Mouse (Mus musculus) thymus, adult 2 months (tissue): ENCODE data around the gene Taf1b. TPM values are rescaled to one million over a fixed set of nuclear protein-coding genes. Genes with fewer than 3 reads are reported as not detected.
"Not testable (repeated sequence)": the region's sequence is repeated elsewhere in the genome, so short reads cannot be mapped to it uniquely, and the experiment has no call there.

Experiments used
- DNase-seq: peaks from one replicate; pipeline ENCODE4 v3.0.0; 2021
- H3K27ac ChIP-seq: fragments of 200-500 bp; 2 replicates; pipeline ENCODE4 v1.5.1; 2012; ENCODE audit warnings: low read length, control low read depth; ENCODE audit not compliant: control insufficient read depth, insufficient read depth
- H3K27me3 ChIP-seq: fragments of 200-500 bp; 2 replicates; pipeline ENCODE4 v1.6.1; 2012; ENCODE audit warnings: mild to moderate bottlenecking, low read length, moderate library complexity, mixed read lengths; ENCODE audit not compliant: control insufficient read depth, insufficient read depth
- H3K36me3 ChIP-seq: fragments of 200-500 bp; 2 replicates; pipeline ENCODE4 v1.6.1; 2012; ENCODE audit warnings: mild to moderate bottlenecking, low read length, moderate library complexity; ENCODE audit not compliant: control insufficient read depth, insufficient read depth
- H3K4me1 ChIP-seq: fragments of 200-500 bp; replicated peaks from 2 replicates; pipeline ENCODE4 v1.6.1; 2012; ENCODE audit warnings: low read length; ENCODE audit not compliant: control insufficient read depth, insufficient read depth
- H3K4me3 ChIP-seq: fragments of 200-500 bp; 2 replicates; pipeline ENCODE4 v1.5.1; 2012; ENCODE audit warnings: mild to moderate bottlenecking, low read length, control low read depth, moderate library complexity; ENCODE audit not compliant: control insufficient read depth, insufficient read depth
- CTCF ChIP-seq: fragments of 200-500 bp; IDR thresholded peaks from 2 replicates; pipeline ENCODE4 v1.5.1; 2012; ENCODE audit warnings: mild to moderate bottlenecking, control low read depth, low read length, moderate library complexity, borderline replicate concordance; ENCODE audit not compliant: control insufficient read depth, poor library complexity, insufficient read depth; ENCODE audit errors: extremely low read depth
- POLR2A ChIP-seq: fragments of 200-500 bp; IDR thresholded peaks from 2 replicates; pipeline ENCODE4 v1.6.1; 2012; ENCODE audit warnings: mild to moderate bottlenecking, low read length, control low read depth, moderate library complexity; ENCODE audit not compliant: control insufficient read depth, poor library complexity, insufficient read depth; ENCODE audit errors: extremely low read depth
- WGBS: fragments of 180-500 bp; shearing (Covaris S2); methylation state at CpG from one replicate; pipeline ENCODE4 v1.1.7; 2018; 5-methylcytosine and 5-hydroxymethylcytosine counted together
- polyA plus RNA-seq: library from polyadenylated mRNA; depleted of rRNA; stranded (reverse); fragments of >200 nt; gene quantifications from 2 replicates; pipeline ENCODE4 v1.2.3, GENCODE M21; 2012; rRNA removed

Gene Taf1b
- polyA plus RNA-seq = 13.2 and 14.7 TPM in 2 replicates

DNA sequence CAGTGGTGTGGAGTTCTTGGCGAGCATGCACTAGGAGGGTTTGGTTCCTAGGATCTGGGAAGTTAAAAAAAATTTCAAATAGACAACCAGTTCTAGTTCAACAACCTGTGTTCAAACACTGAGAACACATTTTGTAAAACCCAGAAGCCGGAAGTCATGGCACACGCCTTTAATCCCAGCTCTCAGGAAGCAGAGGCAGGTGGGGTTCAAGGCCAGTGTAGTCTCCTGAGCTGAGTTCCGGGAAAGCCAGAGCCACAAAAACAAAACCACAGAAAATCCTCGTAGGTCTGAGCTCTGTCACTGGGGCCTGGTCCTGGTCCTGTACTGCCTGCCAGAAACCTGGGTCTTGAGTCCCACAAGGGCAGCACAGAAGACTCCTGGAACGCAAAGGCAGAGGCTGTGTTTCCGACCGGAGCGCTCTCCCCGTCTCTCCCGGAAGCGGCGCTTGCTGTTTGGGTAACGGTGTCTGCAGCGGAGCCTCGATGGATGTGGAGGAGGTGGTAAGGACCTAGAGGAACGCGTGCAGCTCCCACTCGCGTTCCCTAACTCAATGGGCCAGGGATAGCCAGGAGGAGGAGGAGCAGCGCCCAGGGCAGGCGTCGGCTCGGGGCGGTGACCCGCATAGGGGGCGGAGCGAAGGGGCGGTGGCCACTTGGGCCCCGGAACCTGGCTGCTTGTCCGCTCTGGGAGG is at the start of gene Taf1b:
TSS of gene Taf1b (plus strand) at position 210 of the 691 bp plus-strand sequence.
- Histone ChIP-seq H3K4me1 (0 out of 2 replicates have a peak, but pooled peaks cover 3% of the 10 kb centered on the region), H3K4me3 (peak within 1 kb of the TSS; percentile 84), H3K27me3 (no peaks in the 10 kb centered on the region), H3K27ac (no peak within 1 kb of the TSS), H3K36me3 (no peaks in the 10 kb centered on the region)
- DNase-seq = peak; percentile 77
- 4% methylated on average over 31 of the region's 31 CpGs for WGBS
- no peak for TF ChIP-seq CTCF
- 0 out of 2 replicates have a peak, but pooled peaks have one; percentile 42 for TF ChIP-seq POLR2A

DNA sequence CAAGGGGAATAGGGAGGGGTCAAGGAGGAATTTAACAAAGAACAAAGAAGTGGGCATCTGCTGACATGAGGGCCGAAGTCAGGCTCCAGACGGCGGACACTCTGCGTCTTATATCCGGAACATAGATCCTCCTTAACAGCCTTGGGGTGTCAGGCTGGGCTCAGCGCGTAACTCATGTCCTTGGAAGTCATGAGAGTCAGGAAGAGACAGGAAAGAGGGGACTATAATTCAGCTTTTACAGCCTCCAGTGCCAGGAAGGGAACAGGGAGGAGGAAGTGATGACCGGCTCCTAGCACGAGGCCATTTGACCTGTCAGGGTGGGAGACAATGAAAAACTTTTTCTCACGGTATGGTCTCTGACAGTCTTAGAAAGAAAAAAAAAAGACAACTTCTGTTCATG is 37.8 kb upstream of the Taf1b start:
- no peaks in the 10 kb centered on the region for H3K27me3 ChIP-seq
- no peak for DNase-seq

DNA sequence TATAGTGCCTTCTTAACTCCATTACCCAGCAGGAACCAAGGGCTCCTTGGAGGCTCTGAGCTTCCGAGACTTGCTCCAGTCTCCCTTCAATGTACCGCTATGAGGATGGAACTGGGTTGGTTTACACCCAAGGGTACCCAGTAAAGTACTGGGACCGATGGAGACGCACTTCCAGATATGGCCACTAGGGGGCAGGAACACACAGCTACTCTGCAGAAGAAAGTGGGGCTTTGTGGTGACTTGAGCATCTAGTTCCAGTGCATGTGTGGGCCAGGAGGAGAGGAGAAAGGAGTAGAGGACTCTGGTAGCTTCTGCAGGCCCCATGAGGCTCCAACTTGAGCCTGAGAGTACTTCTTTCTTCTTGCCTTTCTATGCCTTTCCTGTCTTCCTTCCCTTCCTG is 36.0 kb upstream of the Taf1b start:
- WGBS = 29% methylated on average over 4 of the region's 4 CpGs

More for the DNA sequence above, 37.8 kb upstream of the Taf1b start:
- Histone ChIP-seq H3K4me3 (no peak overlapping the region), H3K27ac (no peak overlapping the region), H3K4me1 (no peaks in the 10 kb centered on the region), H3K36me3 (no peaks in the 10 kb centered on the region)
- 75% methylated on average over 10 of the region's 10 CpGs for WGBS
- no peak for TF ChIP-seq POLR2A
- no peak for TF ChIP-seq CTCF

DNA sequence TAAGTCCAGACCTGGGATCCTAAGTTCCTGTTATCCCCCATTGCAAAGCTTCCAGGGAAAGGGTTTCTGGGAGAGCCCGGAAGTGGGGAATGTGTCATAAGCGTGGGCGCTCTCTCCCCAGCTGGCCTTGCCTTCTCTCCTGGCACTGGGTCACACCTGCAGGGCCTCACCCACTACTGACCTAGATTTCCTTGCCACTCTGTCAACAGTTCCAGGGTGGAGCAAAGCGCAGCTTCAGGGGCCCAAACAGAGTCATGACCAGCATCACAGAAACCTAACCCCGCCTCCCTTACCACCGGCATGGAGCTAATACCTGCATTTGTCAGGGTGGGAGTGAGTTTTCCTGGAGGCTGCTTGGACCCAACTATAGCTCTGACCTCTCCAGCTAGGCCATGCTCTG is 34.7 kb upstream of the Taf1b start:
- H3K27me3 ChIP-seq, DNase-seq, H3K27ac ChIP-seq, H3K4me3 ChIP-seq, H3K4me1 ChIP-seq, H3K36me3 ChIP-seq: not testable (repeated sequence)
- WGBS = 90% methylated on average over 6 of the region's 6 CpGs

More for the DNA sequence above, 36.0 kb upstream of the Taf1b start:
- not testable (repeated sequence) for DNase-seq, H3K4me3 ChIP-seq, H3K27ac ChIP-seq, H3K27me3 ChIP-seq, H3K4me1 ChIP-seq, H3K36me3 ChIP-seq

DNA sequence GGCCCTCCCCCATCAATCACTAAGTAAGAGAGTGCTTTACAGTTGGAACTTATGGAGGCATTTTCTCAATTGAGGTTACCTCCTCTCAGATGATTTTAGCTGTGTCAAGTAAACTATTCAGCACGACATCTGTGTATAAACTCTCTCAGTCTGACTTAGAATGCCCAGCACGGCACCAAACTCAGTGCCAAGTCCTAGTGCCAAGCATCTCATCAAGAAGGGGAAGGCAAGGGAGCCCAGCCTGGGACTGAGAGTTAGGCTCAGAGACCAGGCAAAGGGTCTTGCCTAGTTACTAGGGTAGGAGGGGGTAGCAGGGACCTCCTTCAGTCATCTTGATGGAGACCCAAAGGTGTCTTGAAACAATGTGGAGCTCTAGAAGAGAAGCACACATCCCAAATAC is 29.2 kb upstream of the Taf1b start:
- WGBS = 95% methylated on average over 2 of the region's 2 CpGs
- Histone ChIP-seq H3K36me3 (no peaks in the 10 kb centered on the region), H3K4me1 (no peaks in the 10 kb centered on the region), H3K4me3 (no peak overlapping the region), H3K27ac (no peak overlapping the region), H3K27me3 (no peaks in the 10 kb centered on the region)
- TF ChIP-seq CTCF (no peak), POLR2A (no peak)
- DNase-seq = no peak

DNA sequence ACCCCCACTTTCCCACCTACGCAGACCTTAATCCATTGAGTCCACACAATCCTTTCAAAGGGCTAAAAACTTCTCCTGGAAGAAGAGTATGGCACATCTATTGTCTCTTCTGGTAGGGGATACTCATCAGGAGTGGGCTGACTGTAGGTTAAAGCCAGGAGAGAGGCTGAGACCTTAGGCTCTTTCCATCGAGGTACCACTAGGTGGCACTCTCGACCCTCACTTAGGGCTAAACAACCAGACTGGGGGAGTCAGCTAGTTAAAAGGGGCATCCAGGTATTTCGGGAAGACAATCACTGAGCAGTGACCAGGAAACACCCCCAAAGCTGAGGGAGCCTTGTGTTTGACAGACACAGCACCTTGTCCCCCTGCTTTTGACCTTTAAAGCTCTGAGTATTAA is 27.2 kb upstream of the Taf1b start:
- TF ChIP-seq CTCF (no peak), POLR2A (no peak)
- WGBS = 18% methylated on average over 4 of the region's 4 CpGs

DNA sequence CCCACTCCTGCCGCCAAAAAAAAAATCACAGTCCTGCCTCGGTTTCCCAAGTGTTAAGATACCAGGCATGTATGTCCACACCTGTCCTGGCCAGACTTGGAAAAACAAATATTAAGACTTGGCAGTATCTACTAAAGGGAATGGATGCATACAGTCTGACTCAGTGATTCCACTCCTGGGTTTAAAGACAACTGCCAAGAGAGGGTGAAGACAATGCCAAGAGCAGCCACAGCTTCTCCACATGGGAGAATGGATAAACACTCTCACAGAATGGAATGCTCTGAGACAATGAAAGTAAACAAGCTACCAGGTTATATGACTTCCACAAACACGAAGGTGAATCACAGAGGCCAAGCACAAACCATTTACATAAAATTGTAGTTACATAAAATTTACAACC is 24.9 kb upstream of the Taf1b start:
- Histone ChIP-seq H3K27ac (no peak overlapping the region), H3K4me3 (no peak overlapping the region), H3K27me3 (no peaks in the 10 kb centered on the region), H3K36me3 (no peaks in the 10 kb centered on the region), H3K4me1 (no peaks in the 10 kb centered on the region)
- WGBS = 82% methylated on average over 3 of the region's 3 CpGs
- DNase-seq = no peak
- TF ChIP-seq CTCF = no peak
- no peak for TF ChIP-seq POLR2A

More for the DNA sequence above, 27.2 kb upstream of the Taf1b start:
- no peak overlapping the region for H3K27ac ChIP-seq
- no peaks in the 10 kb centered on the region for H3K36me3 ChIP-seq
- no peaks in the 10 kb centered on the region for H3K27me3 ChIP-seq
- no peaks in the 10 kb centered on the region for H3K4me1 ChIP-seq
- peak; percentile 60 for DNase-seq
- no peak overlapping the region for H3K4me3 ChIP-seq
